Mouse (Mus musculus) liver, adult 2 months (tissue): ENCODE results near the gene Hist1h3e.

Experiments
- CTCF ChIP-seq: fragments of 200-500 bp; IDR thresholded peaks from 2 replicates; pipeline ENCODE4 v1.5.1; 2011; ENCODE audit warnings: low read depth, low read length, control low read depth
- POLR2A ChIP-seq: fragments of 200-500 bp; IDR thresholded peaks from 2 replicates; pipeline ENCODE4 v1.6.1; 2011; ENCODE audit warnings: low read length, control low read depth; ENCODE audit not compliant: insufficient read depth; ENCODE audit errors: extremely low read depth

GRCm38 (mm10) chr13:23554925-23555838 is 7.0 kb downstream of the Hist1h3e start:
- TF ChIP-seq POLR2A (peak; percentile 90), CTCF (no peak)
